Mouse (Mus musculus) olfactory bulb, adult 2 months (tissue): ENCODE measurements around the gene Gjb6.

Experiments used
- CTCF ChIP-seq: fragments of 200-500 bp; IDR thresholded peaks from 2 replicates; pipeline ENCODE4 v1.5.1; 2012; ENCODE audit warnings: low read depth, mild to moderate bottlenecking, low read length, moderate library complexity; ENCODE audit not compliant: insufficient read depth
- POLR2A ChIP-seq: fragments of 200-500 bp; IDR thresholded peaks from 2 replicates; pipeline ENCODE4 v1.6.1; 2012; ENCODE audit warnings: mild to moderate bottlenecking, low read depth, low read length, moderate library complexity; ENCODE audit not compliant: insufficient read depth

DNA sequence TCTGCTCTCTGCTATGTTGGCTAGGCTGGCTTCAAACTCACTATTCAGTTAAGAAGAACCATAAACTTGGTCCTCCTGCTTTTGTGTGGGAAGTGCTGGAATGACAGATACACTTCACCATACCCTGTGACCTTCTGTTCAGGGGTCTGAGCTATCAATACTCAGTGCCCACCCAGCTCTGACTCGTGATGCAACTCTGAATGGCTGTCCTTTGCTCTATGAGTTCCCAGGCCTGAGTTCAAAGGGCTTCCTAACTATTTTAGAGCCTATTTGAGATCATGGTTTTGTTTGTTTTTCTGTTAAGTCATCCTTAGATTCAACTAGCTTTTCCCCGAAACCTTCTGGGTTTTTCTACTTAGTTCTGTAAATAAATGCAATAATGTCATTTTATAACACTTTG is 43.4 kb downstream of the Gjb6 start:
- TF ChIP-seq POLR2A = no peak
- no peak for TF ChIP-seq CTCF
